In the genomic region with DNA sequence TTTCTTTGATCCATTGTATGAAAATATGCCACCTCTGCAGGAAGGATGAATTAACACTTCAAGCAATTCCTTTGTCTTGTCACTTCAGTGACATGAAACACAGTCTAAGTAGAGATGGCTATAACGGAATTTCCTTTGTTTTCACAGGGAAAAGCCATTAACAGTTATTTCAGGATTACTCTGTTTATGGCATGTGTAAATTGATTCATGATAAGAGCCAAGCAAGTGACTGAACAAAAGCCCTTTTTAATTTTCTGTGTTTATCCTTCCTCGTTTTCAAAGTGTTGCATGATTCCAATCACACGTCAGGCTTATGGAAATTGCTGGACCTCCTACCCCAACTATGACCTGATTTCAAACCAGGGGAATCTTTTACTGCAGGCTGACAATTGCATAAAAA, we compare ENCODE assay signal across 30 mouse cellular contexts.
DNase-seq lines count a peak whose midpoint lies in the region; ATAC-seq and TF ChIP-seq lines count a peak whose summit lies in the region.
"Had no signal": no experiment of that assay in that cellular context is flagged by ENCODE, and none has a peak within 500 bp of the region (broad histone marks: within the 10 kb centered on the region; RNA-seq: fewer than 3 reads in every experiment).

No protein-coding gene starts in this region.

- H3K4me3 ChIP-seq in forebrain, embryonic 14.5 days (ENCODE audit: low read depth, low read length), result no peak overlapping the region
- no peak overlapping the region for H3K4me3 ChIP-seq in forebrain, embryonic 13.5 days
- H3K4me3 ChIP-seq in kidney, postnatal 0 days (replicated peaks; ENCODE audit: low read depth, low read length), result no peak overlapping the region
- H3K4me3 ChIP-seq in neural tube, embryonic 14.5 days (ENCODE audit: low read depth, low read length), result no peak overlapping the region
- H3K4me3 ChIP-seq in hindbrain, postnatal 0 days (ENCODE audit: low read length), result no peak overlapping the region
- H3K4me3 ChIP-seq: embryonic facial prominence, embryonic 12.5 days; heart, embryonic 13.5 days; limb, embryonic 12.5 days; liver, embryonic 15.5 days; neural tube, embryonic 12.5 days had no signal

- no peak overlapping the region for H3K27ac ChIP-seq in forebrain, embryonic 14.5 days (ENCODE audit: low read depth, low read length)
- H3K27ac ChIP-seq in forebrain, embryonic 13.5 days, result no peak overlapping the region; the same call in 1 of the 2 replicates
- H3K27ac ChIP-seq in kidney, postnatal 0 days, result no peak overlapping the region
- peak overlapping the region; percentile 60; the same call in 1 of the 2 replicates for H3K27ac ChIP-seq in neural tube, embryonic 14.5 days (ENCODE audit: low read depth, low read length)
- H3K27ac ChIP-seq in hindbrain, postnatal 0 days, result peak overlapping the region; percentile 20; the same call in 1 of the 2 replicates
- H3K27ac ChIP-seq: embryonic facial prominence, embryonic 12.5 days; heart, embryonic 13.5 days; limb, embryonic 12.5 days; liver, embryonic 15.5 days; neural tube, embryonic 12.5 days had no signal

- ATAC-seq in forebrain, embryonic 14.5 days, result no peak
- no peak for ATAC-seq in forebrain, embryonic 13.5 days
- ATAC-seq in kidney, postnatal 0 days (replicated peaks; ENCODE audit: low FRiP score, low read depth), result no peak
- ATAC-seq in neural tube, embryonic 14.5 days (ENCODE audit: low read depth), result no peak
- ATAC-seq in hindbrain, postnatal 0 days, result no peak
- ATAC-seq: intestine, embryonic 16.5 days; Patski had no signal

- H3K4me2 ChIP-seq in forebrain, embryonic 14.5 days (ENCODE audit: low read length), result no peak overlapping the region
- H3K4me2 ChIP-seq in forebrain, embryonic 13.5 days, result no peak overlapping the region
- H3K4me2 ChIP-seq in kidney, postnatal 0 days (ENCODE audit: low read length), result no peak overlapping the region
- no peak overlapping the region for H3K4me2 ChIP-seq in neural tube, embryonic 14.5 days (ENCODE audit: low read depth, low read length)
- H3K4me2 ChIP-seq in hindbrain, postnatal 0 days (ENCODE audit: low read depth, low read length), result no peak overlapping the region
- H3K4me2 ChIP-seq: embryonic facial prominence, embryonic 12.5 days; heart, embryonic 13.5 days; limb, embryonic 12.5 days; liver, embryonic 15.5 days; lung, embryonic 14.5 days; neural tube, embryonic 12.5 days had no signal

- peak; percentile 50 for DNase-seq in forebrain, embryonic 14.5 days (ENCODE audit: low spot score)
- peak; percentile 10 for DNase-seq in kidney, postnatal 0 days (ENCODE audit: low spot score)
- DNase-seq in kidney, postnatal 14 days, result no peak
- no peak for DNase-seq in neural tube, embryonic 10.5 days (ENCODE audit: extremely low spot score, low spot score)
- no peak for DNase-seq in hindbrain, postnatal 0 days (ENCODE audit: low spot score)
- DNase-seq in right cerebral cortex, postnatal 4 days, result no peak
- DNase-seq: adrenal gland, postnatal 10 days; cerebellum, adult 11 months; cerebellum, adult 9-10 months; embryo, embryonic 11 days; gastrocnemius, postnatal 10 days; heart, postnatal 10 days; kidney, adult 8-10 months; kidney, postnatal 10 days; layer of hippocampus, adult 9-11 months; lung, embryonic 14.5 days; lung, postnatal 14 days; right cerebral cortex, adult 18-20 months; thymus, adult 2 months; thymus, postnatal 36 days had no signal

- no peak overlapping the region for H3K9ac ChIP-seq in forebrain, embryonic 14.5 days (ENCODE audit: low read length)
- H3K9ac ChIP-seq in forebrain, embryonic 13.5 days, result no peak overlapping the region
- no peak overlapping the region for H3K9ac ChIP-seq in kidney, postnatal 0 days (ENCODE audit: low read depth, low read length)
- no peak overlapping the region for H3K9ac ChIP-seq in neural tube, embryonic 14.5 days (replicated peaks; ENCODE audit: low read depth, low read length)
- H3K9ac ChIP-seq in hindbrain, postnatal 0 days (replicated peaks; ENCODE audit: low read length), result no peak overlapping the region
- H3K9ac ChIP-seq: embryonic facial prominence, embryonic 12.5 days; heart, embryonic 13.5 days; limb, embryonic 12.5 days; liver, embryonic 15.5 days; lung, embryonic 14.5 days; neural tube, embryonic 12.5 days had no signal

- H3K36me3 ChIP-seq in forebrain, embryonic 14.5 days (ENCODE audit: control insufficient read depth, insufficient read depth, low read length), result no peaks in the 10 kb centered on the region
- H3K36me3 ChIP-seq in forebrain, embryonic 13.5 days (ENCODE audit: poor library complexity, severe bottlenecking), result no peaks in the 10 kb centered on the region
- no peaks in the 10 kb centered on the region for H3K36me3 ChIP-seq in kidney, postnatal 0 days (ENCODE audit: insufficient read depth, low read length)
- H3K36me3 ChIP-seq in neural tube, embryonic 14.5 days (ENCODE audit: control insufficient read depth, insufficient read depth, low read length), result no peaks in the 10 kb centered on the region
- H3K36me3 ChIP-seq in hindbrain, postnatal 0 days (ENCODE audit: insufficient read depth, low read length), result no peaks in the 10 kb centered on the region
- H3K36me3 ChIP-seq: embryonic facial prominence, embryonic 12.5 days; G1E; heart, embryonic 13.5 days; limb, embryonic 12.5 days; liver, embryonic 15.5 days; neural tube, embryonic 12.5 days had no signal

- no peaks in the 10 kb centered on the region for H3K9me3 ChIP-seq in forebrain, embryonic 14.5 days (replicated peaks; ENCODE audit: control insufficient read depth, low read length)
- no peaks in the 10 kb centered on the region for H3K9me3 ChIP-seq in forebrain, embryonic 13.5 days (replicated peaks)
- H3K9me3 ChIP-seq in kidney, postnatal 0 days (replicated peaks; ENCODE audit: low read length), result no peaks in the 10 kb centered on the region
- no peaks in the 10 kb centered on the region for H3K9me3 ChIP-seq in neural tube, embryonic 14.5 days (ENCODE audit: control insufficient read depth, low read length)
- no peaks in the 10 kb centered on the region for H3K9me3 ChIP-seq in hindbrain, postnatal 0 days (ENCODE audit: low read length)
- H3K9me3 ChIP-seq: embryonic facial prominence, embryonic 12.5 days; heart, embryonic 13.5 days; limb, embryonic 12.5 days; liver, embryonic 15.5 days; neural tube, embryonic 12.5 days had no signal

- no peaks in the 10 kb centered on the region; the same call in 1 of the 2 replicates for H3K4me1 ChIP-seq in forebrain, embryonic 14.5 days (ENCODE audit: control insufficient read depth, insufficient read depth, low read length)
- H3K4me1 ChIP-seq in forebrain, embryonic 13.5 days, result no peaks in the 10 kb centered on the region
- H3K4me1 ChIP-seq in kidney, postnatal 0 days (replicated peaks; ENCODE audit: insufficient read depth, low read length), result no peaks in the 10 kb centered on the region
- H3K4me1 ChIP-seq in neural tube, embryonic 14.5 days (ENCODE audit: control insufficient read depth, insufficient read depth, low read length), result no peaks in the 10 kb centered on the region
- no peaks in the 10 kb centered on the region for H3K4me1 ChIP-seq in hindbrain, postnatal 0 days (ENCODE audit: insufficient read depth, low read length)
- H3K4me1 ChIP-seq: embryonic facial prominence, embryonic 12.5 days; heart, embryonic 13.5 days; limb, embryonic 12.5 days; liver, embryonic 15.5 days; neural tube, embryonic 12.5 days had no signal

- no peaks in the 10 kb centered on the region for H3K27me3 ChIP-seq in forebrain, embryonic 14.5 days (replicated peaks; ENCODE audit: control insufficient read depth, insufficient read depth, low read length)
- no peaks in the 10 kb centered on the region for H3K27me3 ChIP-seq in forebrain, embryonic 13.5 days
- no peaks in the 10 kb centered on the region for H3K27me3 ChIP-seq in kidney, postnatal 0 days (ENCODE audit: insufficient read depth, low read length)
- no peaks in the 10 kb centered on the region for H3K27me3 ChIP-seq in neural tube, embryonic 14.5 days (ENCODE audit: control insufficient read depth, insufficient read depth, low read length)
- no peaks in the 10 kb centered on the region for H3K27me3 ChIP-seq in hindbrain, postnatal 0 days (ENCODE audit: insufficient read depth, low read length)
- H3K27me3 ChIP-seq: embryonic facial prominence, embryonic 12.5 days; heart, embryonic 13.5 days; limb, embryonic 12.5 days; liver, embryonic 15.5 days; neural tube, embryonic 12.5 days; Patski had no signal

- TF ChIP-seq CTCF in kidney, postnatal 0 days (IDR thresholded peaks at IDR 0.05; ENCODE audit: low read depth), result no peak
- TF ChIP-seq CTCF in hindbrain, postnatal 0 days (IDR thresholded peaks at IDR 0.05; ENCODE audit: low read depth), result no peak

- 26% methylated on average over 3 of the region's 3 CpGs for WGBS in forebrain, embryonic 14.5 days
- 22% methylated on average over 3 of the region's 3 CpGs for WGBS in forebrain, embryonic 13.5 days
- WGBS in kidney, postnatal 0 days, result 33% methylated on average over 3 of the region's 3 CpGs
- 21% methylated on average over 3 of the region's 3 CpGs for WGBS in neural tube, embryonic 14.5 days
- 31% methylated on average over 3 of the region's 3 CpGs for WGBS in hindbrain, postnatal 0 days

Comparison
In these comparisons a context has a peak if more than half of its experiments do, and no peak if none do; other contexts are left out.
1. DNase-seq: peak in forebrain, embryonic 14.5 days (single experiment) and kidney, postnatal 0 days (single experiment); none in kidney, postnatal 14 days (single experiment), neural tube, embryonic 10.5 days (single experiment), hindbrain, postnatal 0 days (single experiment) and right cerebral cortex, postnatal 4 days (single experiment).
2. H3K27ac ChIP-seq: peak in neural tube, embryonic 14.5 days (single experiment) and hindbrain, postnatal 0 days (single experiment); none in forebrain, embryonic 14.5 days (single experiment), forebrain, embryonic 13.5 days (single experiment) and kidney, postnatal 0 days (single experiment).